Mouse (Mus musculus) embryonic facial prominence, embryonic 11.5 days (tissue): ENCODE data around the gene Gm49380. TPM values are rescaled to one million over a fixed set of nuclear protein-coding genes. Genes with fewer than 3 reads are reported as not detected.

Experiments used
- ATAC-seq: fragments of 200-750 bp; cut with Nextera tagmentation; replicated peaks from 2 replicates; pipeline ENCODE4 v1.8.0; 2017; ENCODE audit warnings: low read depth; ENCODE audit not compliant: insufficient number of reproducible peaks, low FRiP score, low TSS enrichment
- DNase-seq: peaks from one replicate; pipeline ENCODE4 v3.0.0-alpha.2; 2015; ENCODE audit warnings: low spot score
- H3K27ac ChIP-seq: fragments of 300-500 bp; sonication (generic); replicated peaks from 2 replicates; pipeline ENCODE4 v1.5.1; 2014; ENCODE audit warnings: mild to moderate bottlenecking, low read depth, low read length, control low read depth
- H3K27me3 ChIP-seq: fragments of 300-500 bp; sonication (generic); 2 replicates; pipeline ENCODE4 v1.6.1; 2014; ENCODE audit warnings: mild to moderate bottlenecking, low read length, moderate library complexity, mixed read lengths; ENCODE audit not compliant: control insufficient read depth, insufficient read depth
- H3K36me3 ChIP-seq: fragments of 300-500 bp; sonication (generic); replicated peaks from 2 replicates; pipeline ENCODE4 v1.6.1; 2014; ENCODE audit warnings: low read depth, mild to moderate bottlenecking, low read length, moderate library complexity, mixed read lengths; ENCODE audit not compliant: control insufficient read depth, insufficient read depth
- H3K4me1 ChIP-seq: fragments of 300-500 bp; sonication (generic); 2 replicates; pipeline ENCODE4 v1.6.1; 2014; ENCODE audit warnings: low read length, mixed read lengths; ENCODE audit not compliant: control insufficient read depth, insufficient read depth
- H3K4me2 ChIP-seq: fragments of 300-500 bp; sonication (generic); 2 replicates; pipeline ENCODE4 v1.6.1; 2014; ENCODE audit warnings: low read depth, mild to moderate bottlenecking, control low read depth, low read length, moderate library complexity
- H3K4me3 ChIP-seq: fragments of 300-500 bp; sonication (generic); 2 replicates; pipeline ENCODE4 v1.5.1; 2014; ENCODE audit warnings: low read depth, low read length, control low read depth
- H3K9ac ChIP-seq: fragments of 300-500 bp; sonication (generic); replicated peaks from 2 replicates; pipeline ENCODE4 v1.6.1; 2014; ENCODE audit warnings: mild to moderate bottlenecking, control low read depth, low read length
- H3K9me3 ChIP-seq: fragments of 300-500 bp; sonication (generic); replicated peaks from 2 replicates; pipeline ENCODE4 v1.6.1; 2016; ENCODE audit warnings: mild to moderate bottlenecking, low read length, inconsistent platforms, mixed read lengths; ENCODE audit not compliant: control insufficient read depth
- WGBS: fragments of 180-500 bp; shearing (Covaris S2); extraction: QIAGEN DNeasy Blood & Tissue Kit; methylation state at CpG from one replicate; pipeline ENCODE4 v1.1.7; 2014; 5-methylcytosine and 5-hydroxymethylcytosine counted together
- polyA plus RNA-seq: library from polyadenylated mRNA; unstranded; fragments of >200 nt; fragmentation: Nextera tagmentation; extraction: Ambion mirVana; gene quantifications from 2 replicates; pipeline ENCODE4 v1.2.1, GENCODE M21; 2014

Gene Gm49380
- polyA plus RNA-seq, 1 experiment from 2014 or later, result 0.08 TPM

DNA sequence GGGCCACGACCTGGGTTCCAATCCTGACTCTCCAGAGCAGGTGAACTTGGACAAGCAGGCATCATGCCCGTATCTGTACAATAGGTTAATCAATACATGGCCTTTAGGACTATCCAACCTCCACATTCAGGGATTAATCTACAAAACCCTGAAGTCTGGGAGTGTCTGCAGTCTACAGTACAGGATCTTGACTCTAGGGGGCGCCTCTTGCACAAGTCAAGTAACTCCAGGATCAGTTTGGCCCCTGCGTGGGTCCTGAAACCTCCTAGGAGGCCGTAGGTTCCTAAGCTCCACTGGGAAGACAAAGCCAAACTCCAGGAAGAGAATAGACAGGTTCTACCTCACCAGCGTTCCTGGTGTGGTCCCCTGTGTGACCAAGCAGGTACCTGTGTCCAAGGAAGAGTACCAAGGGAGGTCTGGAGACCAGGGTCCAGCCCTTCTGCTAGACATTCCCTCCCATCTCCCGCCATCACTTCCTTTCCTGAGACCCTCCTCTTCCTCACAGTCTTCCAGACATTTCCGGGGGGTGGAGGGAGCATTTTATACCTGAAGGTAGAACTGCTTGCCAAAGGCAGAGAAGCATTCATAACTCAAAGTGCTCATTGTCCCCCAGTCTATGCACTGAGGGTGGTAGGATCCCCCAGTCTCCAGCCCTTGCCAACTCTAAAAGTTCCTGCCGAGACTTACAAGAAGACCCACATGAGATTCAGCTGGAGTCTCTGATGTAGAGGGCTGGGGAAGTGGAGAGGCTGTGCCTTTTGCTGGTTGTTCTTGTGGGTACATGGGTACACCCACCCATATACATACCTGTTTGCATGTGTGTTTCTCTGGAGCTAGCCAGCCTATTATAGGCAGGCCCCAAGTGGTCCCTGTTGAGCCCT is 38.7 kb downstream of the Gm49380 start:
- peak; percentile 48 for DNase-seq
- H3K27ac ChIP-seq, result no peak overlapping the region
- WGBS, result 58% methylated on average over 9 of the region's 9 CpGs
- no peaks in the 10 kb centered on the region for H3K36me3 ChIP-seq
- H3K4me1 ChIP-seq, result peaks cover 11% of the 10 kb centered on the region; the same call in 1 of the 2 replicates
- no peak for ATAC-seq
- no peaks in the 10 kb centered on the region for H3K9me3 ChIP-seq
- no peak overlapping the region for H3K4me3 ChIP-seq
- no peaks in the 10 kb centered on the region for H3K27me3 ChIP-seq
- no peak overlapping the region; the same call in 1 of the 2 replicates for H3K4me2 ChIP-seq
- H3K9ac ChIP-seq, result no peak overlapping the region

DNA sequence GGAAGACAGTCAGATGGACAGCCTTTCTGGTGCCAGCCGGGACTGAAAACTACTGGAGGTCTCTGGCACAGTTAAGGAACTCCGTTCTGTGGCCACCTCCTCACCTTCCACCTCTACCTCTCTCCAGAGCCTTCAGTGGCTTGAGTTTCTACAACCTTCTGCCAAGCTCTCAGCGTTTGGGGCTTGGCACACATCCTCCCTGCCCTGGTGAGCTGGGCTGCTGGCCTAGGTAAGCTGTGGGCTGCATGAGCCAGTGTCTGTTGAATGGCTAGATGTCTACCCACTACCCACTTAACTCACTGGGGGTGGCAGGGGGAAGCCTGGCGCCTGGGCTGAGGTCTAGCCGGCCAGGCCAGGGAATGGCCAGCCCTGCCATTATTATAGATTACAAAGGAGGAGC is 40.2 kb downstream of the Gm49380 start:
- Histone ChIP-seq H3K4me3 (no peak overlapping the region), H3K9me3 (no peaks in the 10 kb centered on the region), H3K4me1 (peaks cover 11% of the 10 kb centered on the region; the same call in 1 of the 2 replicates), H3K36me3 (no peaks in the 10 kb centered on the region), H3K9ac (no peak overlapping the region; the same call in 1 of the 2 replicates), H3K27me3 (no peaks in the 10 kb centered on the region), H3K27ac (no peak overlapping the region), H3K4me2 (no peak overlapping the region)
- ATAC-seq (no peak), DNase-seq (no peak)
- WGBS, result 64% methylated on average over 5 of the region's 5 CpGs

DNA sequence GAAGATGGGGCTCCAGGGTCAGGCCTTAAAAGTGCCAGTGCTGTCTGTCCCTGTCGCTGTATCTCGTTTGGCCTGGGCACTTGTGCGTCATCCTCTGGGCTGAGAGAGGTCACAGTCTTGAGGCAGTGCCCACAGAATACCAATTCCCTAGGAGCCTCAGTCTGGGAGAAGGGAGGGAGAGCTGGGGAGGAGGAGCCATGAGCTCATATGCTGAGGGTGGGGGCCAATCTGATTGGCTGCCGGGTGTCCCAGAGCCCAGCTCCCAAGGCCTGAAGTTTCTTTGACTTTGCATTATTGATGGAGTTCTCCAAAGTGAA is 40.7 kb downstream of the Gm49380 start:
- Histone ChIP-seq H3K4me1 (peaks cover 11% of the 10 kb centered on the region; the same call in 1 of the 2 replicates), H3K4me3 (no peak overlapping the region), H3K9ac (no peak overlapping the region), H3K36me3 (no peaks in the 10 kb centered on the region), H3K27ac (no peak overlapping the region), H3K27me3 (no peaks in the 10 kb centered on the region), H3K9me3 (no peaks in the 10 kb centered on the region), H3K4me2 (no peak overlapping the region)
- ATAC-seq (no peak), DNase-seq (peak; percentile 43)
- WGBS, result 28% methylated on average over 4 of the region's 4 CpGs

DNA sequence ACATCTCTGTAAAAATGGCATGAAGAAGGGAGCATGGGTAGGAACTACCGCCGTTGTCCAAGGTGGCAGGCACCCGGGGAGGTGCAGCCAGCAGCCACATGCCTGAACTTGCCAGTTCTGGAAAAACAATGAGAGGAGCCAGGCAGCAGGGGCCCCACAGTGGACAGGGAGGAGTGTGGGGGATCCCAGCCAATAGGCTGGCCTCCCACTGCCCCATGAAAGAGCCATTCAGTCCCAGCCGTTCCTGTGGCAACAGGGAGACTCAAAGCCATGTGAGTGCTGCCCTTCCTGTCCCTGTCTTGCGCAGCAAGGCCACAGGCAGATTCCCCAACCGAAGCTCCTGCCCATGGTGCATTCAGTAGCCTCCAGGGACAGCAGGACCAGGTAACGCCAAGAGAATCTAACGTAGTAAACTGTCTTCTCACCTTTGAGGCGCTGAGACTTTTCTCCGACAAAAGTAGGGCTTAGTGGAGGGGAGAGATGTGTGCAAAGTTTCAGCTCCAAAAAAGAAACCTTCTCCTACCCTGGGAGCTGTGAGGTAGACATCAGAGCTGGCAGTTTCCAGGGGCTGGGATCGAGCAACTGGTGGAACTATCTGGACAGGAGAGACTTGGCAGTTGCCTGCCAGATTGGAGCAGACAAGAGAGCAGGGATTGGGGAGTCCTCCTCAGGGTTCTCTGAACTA is 41.2 kb downstream of the Gm49380 start:
- ATAC-seq (peak; percentile 71), DNase-seq (peak; percentile 67)
- Histone ChIP-seq H3K27ac (no peak overlapping the region), H3K27me3 (no peaks in the 10 kb centered on the region), H3K4me3 (no peak overlapping the region), H3K9me3 (no peaks in the 10 kb centered on the region), H3K9ac (no peak overlapping the region), H3K4me2 (peak overlapping the region; percentile 10; the same call in 1 of the 2 replicates), H3K4me1 (peaks cover 11% of the 10 kb centered on the region; the same call in 1 of the 2 replicates), H3K36me3 (no peaks in the 10 kb centered on the region)
- 20% methylated on average over 11 of the region's 11 CpGs for WGBS

DNA sequence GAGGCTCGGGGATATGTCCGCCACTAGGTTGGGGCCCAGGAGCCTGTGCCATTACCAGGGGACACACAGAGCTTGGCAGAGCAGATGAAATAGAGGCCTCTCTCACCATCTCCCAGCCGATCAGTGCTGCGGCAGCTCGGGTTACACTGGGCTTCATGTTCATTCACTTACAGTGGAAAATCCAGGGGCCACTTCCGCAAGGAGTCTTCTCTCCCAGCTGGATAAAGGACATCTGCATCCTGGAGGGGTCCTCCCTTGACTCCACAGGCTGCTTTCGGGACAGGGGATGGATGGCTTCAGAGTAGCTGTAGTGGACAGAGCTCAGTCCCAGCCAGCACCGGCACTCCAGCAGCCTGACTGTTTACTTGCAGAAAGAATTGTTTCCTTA is 42.5 kb downstream of the Gm49380 start:
- H3K4me1 ChIP-seq, result peaks cover 11% of the 10 kb centered on the region; the same call in 1 of the 2 replicates
- H3K4me3 ChIP-seq, result no peak overlapping the region
- H3K4me2 ChIP-seq, result no peak overlapping the region
- 35% methylated on average over 8 of the region's 8 CpGs for WGBS
- DNase-seq (peak; percentile 43), ATAC-seq (no peak)
- no peaks in the 10 kb centered on the region for H3K27me3 ChIP-seq
- H3K9me3 ChIP-seq, result no peaks in the 10 kb centered on the region
- no peak overlapping the region for H3K27ac ChIP-seq
- no peaks in the 10 kb centered on the region for H3K36me3 ChIP-seq
- H3K9ac ChIP-seq, result no peak overlapping the region

DNA sequence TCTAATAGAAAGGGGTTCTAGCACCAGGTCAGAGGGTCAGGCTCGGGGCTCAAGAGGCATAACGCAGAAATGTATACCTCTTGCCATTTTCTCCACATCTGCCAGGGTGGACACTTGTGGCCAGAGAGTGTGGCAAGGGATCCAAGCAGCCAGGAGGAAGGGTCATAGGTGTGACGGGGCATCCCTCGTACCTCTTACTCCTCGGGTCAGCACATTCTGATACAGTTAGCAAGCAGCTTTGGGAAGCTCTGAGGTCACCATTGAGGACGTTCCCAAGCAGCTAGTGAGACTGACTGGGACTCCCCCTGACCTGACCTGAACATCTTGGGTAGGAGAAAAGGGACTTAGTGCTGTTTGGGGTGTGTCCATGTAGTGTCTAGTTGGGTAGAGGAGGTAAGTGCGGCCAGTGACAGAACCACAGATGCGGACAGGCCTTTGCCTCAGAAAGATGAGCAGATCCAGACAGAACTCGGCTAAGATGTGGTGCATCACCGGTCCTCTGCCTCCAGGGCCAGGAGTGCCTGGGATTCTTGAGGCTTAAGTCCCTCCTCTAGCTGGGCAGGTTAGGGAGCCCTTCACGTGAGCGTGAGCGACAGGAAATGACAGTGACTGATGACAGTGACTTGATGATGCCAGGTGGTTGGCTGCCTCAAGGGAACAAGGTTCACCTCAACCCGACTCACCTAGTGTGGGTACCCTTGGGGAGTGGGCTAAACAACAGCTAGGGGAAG is 43.0 kb downstream of the Gm49380 start:
- Histone ChIP-seq H3K4me1 (peaks cover 11% of the 10 kb centered on the region; the same call in 1 of the 2 replicates), H3K27ac (no peak overlapping the region)

DNA sequence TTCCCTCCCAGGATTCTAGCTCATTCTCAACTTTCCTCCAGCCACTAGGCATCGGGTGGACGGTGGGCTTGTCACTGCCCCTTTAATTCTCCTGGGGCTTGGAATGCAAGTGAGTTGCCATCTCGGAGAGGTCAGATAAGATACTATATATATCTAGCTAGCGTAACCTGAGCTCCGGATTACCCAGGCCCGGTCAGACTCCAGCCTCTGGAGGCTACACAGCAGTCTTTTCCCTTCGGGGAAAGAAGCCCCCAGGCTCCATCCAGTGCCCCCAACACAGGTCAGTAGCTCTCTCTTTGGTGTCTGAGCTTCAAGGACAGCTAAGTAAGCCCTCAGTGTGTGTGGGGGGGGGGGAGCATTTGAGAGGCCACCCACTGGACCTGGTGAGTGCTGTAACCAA is 44.0 kb downstream of the Gm49380 start:
- ATAC-seq (no peak), DNase-seq (no peak)
- Histone ChIP-seq H3K4me2 (no peak overlapping the region), H3K4me1 (peaks cover 11% of the 10 kb centered on the region; the same call in 1 of the 2 replicates), H3K4me3 (no peak overlapping the region), H3K9ac (no peak overlapping the region), H3K9me3 (no peaks in the 10 kb centered on the region), H3K27me3 (no peaks in the 10 kb centered on the region), H3K36me3 (no peaks in the 10 kb centered on the region), H3K27ac (no peak overlapping the region)
- 11% methylated on average over 7 of the region's 7 CpGs for WGBS

More for the DNA sequence above, 43.0 kb downstream of the Gm49380 start:
- ATAC-seq, result no peak
- WGBS, result 58% methylated on average over 14 of the region's 14 CpGs
- Histone ChIP-seq H3K36me3 (no peaks in the 10 kb centered on the region), H3K9me3 (no peaks in the 10 kb centered on the region), H3K27me3 (no peaks in the 10 kb centered on the region), H3K4me3 (no peak overlapping the region), H3K9ac (no peak overlapping the region), H3K4me2 (no peak overlapping the region)
- DNase-seq, result no peak
